Mouse (Mus musculus) spleen, adult 2 months (tissue): ENCODE results near the gene Fgf16. TPM values are rescaled to one million over a fixed set of nuclear protein-coding genes. Genes with fewer than 3 reads are reported as not detected.

Experiments used
- DNase-seq, 2 experiments: peaks; one replicate each; pipeline versions ENCODE4 v3.0.0 to v3.0.0-alpha.2; 2012 to 2021; ENCODE audit warnings: low spot score in 2 of 2, low read depth in 1 of 2
- H3K27ac ChIP-seq: fragments of 200-500 bp; 2 replicates; pipeline ENCODE4 v1.5.1; 2012; ENCODE audit warnings: low read length, inconsistent platforms; ENCODE audit not compliant: insufficient read depth
- H3K27me3 ChIP-seq: fragments of 200-500 bp; 2 replicates; pipeline ENCODE4 v1.6.1; 2012; ENCODE audit warnings: mild to moderate bottlenecking, moderate library complexity, low read length, inconsistent platforms; ENCODE audit not compliant: control insufficient read depth, insufficient read depth
- H3K36me3 ChIP-seq: fragments of 200-500 bp; 2 replicates; pipeline ENCODE4 v1.6.1; 2012; ENCODE audit warnings: mild to moderate bottlenecking, low read length, inconsistent platforms; ENCODE audit not compliant: control insufficient read depth, insufficient read depth
- H3K4me1 ChIP-seq: fragments of 200-500 bp; 2 replicates; pipeline ENCODE4 v1.6.1; 2011; ENCODE audit warnings: inconsistent platforms; ENCODE audit not compliant: control insufficient read depth, insufficient read depth, insufficient read length
- H3K4me3 ChIP-seq: fragments of 200-500 bp; 2 replicates; pipeline ENCODE4 v1.5.1; 2011; ENCODE audit warnings: mild to moderate bottlenecking, inconsistent platforms; ENCODE audit not compliant: insufficient read depth, insufficient read length; ENCODE audit errors: extremely low read depth
- CTCF ChIP-seq: fragments of 200-500 bp; IDR thresholded peaks from 2 replicates; pipeline ENCODE4 v1.5.1; 2011; ENCODE audit warnings: mild to moderate bottlenecking, inconsistent platforms; ENCODE audit not compliant: insufficient read depth, insufficient read length, insufficient replicate concordance; ENCODE audit errors: extremely low read depth
- POLR2A ChIP-seq: fragments of 200-500 bp; IDR thresholded peaks from 2 replicates; pipeline ENCODE4 v1.6.1; 2011; ENCODE audit warnings: low read depth, low read length, inconsistent platforms
- WGBS: fragments of 180-500 bp; shearing (Covaris S2); methylation state at CpG from one replicate; pipeline ENCODE4 v1.1.7; 2018; 5-methylcytosine and 5-hydroxymethylcytosine counted together
- polyA plus RNA-seq: library from polyadenylated mRNA; depleted of rRNA; stranded (reverse); fragments of >200 nt; gene quantifications from 2 replicates; pipeline ENCODE4 v1.2.3, GENCODE M21; 2012; rRNA removed

Fgf16 gene
- polyA plus RNA-seq, 1 experiment: 0.07 TPM

GRCm38 (mm10) chrX:105794806-105795403 lies 30.8 kb downstream of the Fgf16 start:
- WGBS: 83% methylated on average over 8 of the region's 8 CpGs
- Histone ChIP-seq H3K4me1 (no peaks in the 10 kb centered on the region), H3K27me3 (no peaks in the 10 kb centered on the region), H3K36me3 (no peaks in the 10 kb centered on the region), H3K27ac (no peak overlapping the region), H3K4me3 (no peak overlapping the region)
- TF ChIP-seq POLR2A: no peak
- TF ChIP-seq CTCF: no peak
- no peak for DNase-seq

DNA sequence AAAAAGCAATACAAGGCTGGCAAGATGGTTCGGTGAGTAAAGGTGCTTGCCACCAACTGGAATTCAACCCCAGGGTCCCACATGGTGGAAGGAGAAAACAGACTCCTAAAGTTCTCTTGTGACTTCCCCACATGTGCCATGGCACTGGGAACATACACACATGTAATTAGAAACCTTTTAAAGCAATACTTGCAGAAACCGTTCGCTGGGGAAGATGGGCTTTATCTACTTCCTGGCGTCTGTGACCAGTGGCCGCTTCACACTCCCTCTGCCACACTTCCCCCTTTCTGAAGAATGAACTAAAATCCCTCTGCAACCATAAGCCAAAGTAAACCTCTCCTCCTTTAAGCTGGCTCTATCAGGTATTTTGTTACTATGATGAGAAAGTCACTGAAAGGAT lies 60.4 kb downstream of the Fgf16 start:
- no peak for TF ChIP-seq CTCF
- TF ChIP-seq POLR2A: no peak
- 80% methylated on average over 5 of the region's 5 CpGs for WGBS
- Histone ChIP-seq H3K4me1 (no peaks in the 10 kb centered on the region), H3K4me3 (no peak overlapping the region), H3K27ac (no peak overlapping the region), H3K27me3 (no peaks in the 10 kb centered on the region), H3K36me3 (peaks cover 4% of the 10 kb centered on the region; the same call in 1 of the 2 replicates)
- no peak for DNase-seq

Other genes starting within 250 kb of the Fgf16 start
- 31.7 and 55.3 TPM in 2 replicates for gene Atrx, start 165.1 kb downstream of the Fgf16 start, polyA plus RNA-seq
- gene Magt1, start 247.6 kb downstream of the Fgf16 start, polyA plus RNA-seq: 2.9 and 3.1 TPM in 2 replicates